Mouse (Mus musculus) layer of hippocampus, adult 8-10 months (tissue): Measurements from ENCODE around the gene Apoh. TPM values are rescaled to one million over a fixed set of nuclear protein-coding genes. Genes with fewer than 3 reads are reported as not detected.

Experiments
- DNase-seq, 2 experiments: peaks; one replicate each; pipeline ENCODE4 v3.0.0; 2022; ENCODE audit warnings: low spot score in 2 of 2
- total RNA-seq, 4 experiments: library from RNA; stranded (reverse); gene quantifications; 2 replicates each; pipeline ENCODE4 v1.2.4; 2022

Apoh gene
- under 1 TPM; 0.54 to 0.94 (median 0.86) TPM for total RNA-seq

DNA sequence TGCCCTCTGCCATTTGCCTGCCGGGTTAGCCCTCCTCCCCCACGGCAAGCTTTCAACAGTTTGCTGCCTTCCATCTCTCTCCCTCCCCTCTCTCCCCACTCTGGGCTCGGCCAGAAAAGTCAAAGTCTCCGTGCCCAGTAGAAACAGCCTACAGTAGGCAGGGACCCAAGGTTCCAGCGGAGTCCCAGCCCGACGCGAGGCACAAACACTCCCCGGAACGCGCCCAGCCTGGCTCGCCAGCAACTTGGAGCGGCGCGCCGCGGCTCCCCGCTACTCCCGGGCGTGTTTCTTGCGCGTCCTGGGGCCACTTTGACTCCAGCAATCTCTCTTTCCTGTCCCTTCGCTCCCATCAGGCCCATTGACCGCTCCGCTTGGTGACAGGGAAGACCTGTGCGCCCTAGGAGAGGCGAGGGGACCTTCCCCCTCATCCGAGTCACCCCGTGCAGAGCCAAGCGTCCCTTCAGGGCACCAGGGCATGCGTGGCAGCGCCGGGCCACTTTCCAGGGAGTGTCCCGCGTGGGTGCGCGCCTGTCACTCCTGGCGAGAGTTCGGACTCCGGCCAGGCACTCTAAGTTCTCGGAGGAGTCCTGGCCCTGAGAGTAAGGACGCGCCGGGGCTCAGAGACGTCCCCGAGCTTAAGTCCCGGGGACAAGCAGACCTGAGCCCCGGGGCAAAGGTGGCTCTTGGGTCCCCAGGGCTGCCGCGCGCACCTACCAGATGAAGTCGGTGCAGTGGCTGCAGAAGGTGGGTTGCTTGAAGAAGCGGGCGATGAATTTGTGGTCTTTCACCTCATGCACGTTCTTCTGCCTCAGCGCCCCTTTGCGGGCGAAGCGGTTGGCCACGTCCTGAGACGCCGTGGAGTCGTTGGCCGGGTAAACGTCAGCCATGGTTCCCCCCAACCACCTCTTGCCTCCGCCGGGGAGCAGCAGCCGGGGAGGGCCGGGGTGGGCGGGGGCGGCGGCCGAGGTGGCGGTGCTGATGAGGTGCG, at the start of gene Apoh:
Gene Apoh (plus strand): TSS at position 574 of the 988 bp plus-strand sequence.
- DNase-seq: peak; percentile 23 to 27

DNA sequence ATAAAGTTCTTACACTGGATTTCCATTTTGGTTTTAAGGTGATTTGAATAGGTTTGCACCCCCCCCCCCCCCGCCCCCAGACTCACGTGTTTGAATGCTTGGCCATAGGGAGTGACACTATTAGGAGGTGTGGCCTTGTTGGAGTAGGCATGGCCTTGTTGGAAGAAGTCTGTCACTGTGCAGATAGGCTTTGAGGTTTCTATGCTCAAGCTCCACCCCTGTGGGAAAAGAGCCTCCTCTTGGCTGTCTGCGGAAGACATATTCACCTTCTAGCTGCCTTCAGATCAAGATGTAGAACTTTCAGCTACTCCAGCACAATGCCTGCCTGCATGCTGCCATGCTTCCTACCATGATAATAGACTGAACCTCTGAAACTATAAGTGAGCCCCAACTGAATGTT, 49.3 kb upstream of the Apoh start:
- no peak for DNase-seq

DNA sequence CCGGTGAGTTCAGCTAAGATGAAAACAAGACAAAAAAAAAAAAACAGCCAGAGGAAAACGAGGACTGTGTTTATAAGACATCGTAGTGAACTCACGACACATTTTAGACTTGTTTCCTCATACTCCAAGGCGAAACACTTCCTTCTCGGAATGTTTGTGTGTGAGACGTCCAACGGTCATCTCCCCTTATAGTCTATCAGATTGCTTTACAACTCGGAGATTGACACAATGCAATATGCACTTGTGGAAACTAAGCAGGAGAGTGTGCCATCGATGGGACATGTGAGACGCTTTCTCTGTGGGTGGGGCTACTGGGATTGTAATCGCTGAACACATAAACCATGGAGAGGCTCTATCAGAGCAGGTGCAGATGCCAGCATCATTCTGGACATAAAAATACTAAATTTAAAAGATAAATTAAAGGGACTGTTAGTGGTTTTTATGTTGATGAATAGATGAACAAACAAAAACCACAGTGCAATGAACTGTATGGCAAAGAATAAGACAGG, 48.8 kb upstream of the Apoh start:
- DNase-seq: no peak

DNA sequence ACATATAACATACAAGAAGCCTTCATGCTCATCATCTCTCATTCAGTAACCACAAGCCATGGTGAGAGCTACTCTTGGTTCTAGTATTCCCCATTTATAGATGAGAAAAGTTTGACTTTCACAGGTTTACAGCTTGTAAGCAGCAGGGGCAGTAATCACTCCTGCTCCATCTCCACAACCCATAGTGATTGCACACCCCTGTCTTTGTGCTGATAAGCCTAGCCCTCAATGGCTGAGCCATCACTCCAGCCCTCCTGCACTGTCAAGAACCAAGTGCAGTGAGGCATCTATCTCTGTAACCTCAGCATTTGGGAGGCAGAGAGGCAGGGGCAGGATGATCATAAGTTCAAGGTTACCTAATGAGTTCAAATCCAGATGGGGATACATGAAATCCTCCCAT, 47.8 kb upstream of the Apoh start:
- DNase-seq: no peak

DNA sequence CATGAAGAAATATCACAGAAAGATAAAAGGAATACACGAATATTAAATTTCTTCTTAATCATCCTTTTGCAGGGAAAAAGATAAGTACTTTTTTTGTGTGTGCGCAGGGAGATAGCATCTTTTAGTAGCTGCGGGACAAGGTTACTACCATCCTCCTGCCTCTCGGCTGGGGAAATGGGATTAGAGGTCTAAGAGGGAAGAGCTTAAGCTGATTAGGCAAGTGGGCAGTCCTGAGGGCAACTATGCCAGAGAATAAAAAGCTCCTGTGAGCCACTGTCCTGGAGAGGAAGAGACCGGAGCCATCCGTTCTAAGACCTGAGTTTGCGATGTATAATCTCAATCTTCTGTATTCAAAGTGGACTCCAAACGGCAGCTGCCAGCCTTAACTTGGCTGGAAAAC, 45.2 kb upstream of the Apoh start:
- no peak for DNase-seq

DNA sequence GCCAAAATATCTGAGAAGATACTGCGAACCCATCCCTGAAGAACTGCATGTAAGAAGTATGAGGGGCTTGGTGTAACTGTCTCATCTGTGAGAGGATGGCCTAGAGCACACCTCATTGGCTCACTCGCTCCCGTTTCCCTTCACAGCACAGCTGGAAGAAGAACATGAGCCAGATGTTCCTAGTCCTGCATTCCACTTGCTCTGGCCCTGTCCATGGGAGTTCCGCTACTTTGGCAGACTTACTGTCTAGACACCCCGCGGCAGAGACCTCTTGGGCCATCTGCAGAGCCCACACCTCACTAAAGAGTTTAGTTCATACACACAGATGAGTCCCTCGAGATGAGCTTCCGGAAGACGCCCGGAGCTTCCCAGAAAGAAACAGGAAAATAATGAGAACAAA, 43.2 kb upstream of the Apoh start:
- no peak for DNase-seq

DNA sequence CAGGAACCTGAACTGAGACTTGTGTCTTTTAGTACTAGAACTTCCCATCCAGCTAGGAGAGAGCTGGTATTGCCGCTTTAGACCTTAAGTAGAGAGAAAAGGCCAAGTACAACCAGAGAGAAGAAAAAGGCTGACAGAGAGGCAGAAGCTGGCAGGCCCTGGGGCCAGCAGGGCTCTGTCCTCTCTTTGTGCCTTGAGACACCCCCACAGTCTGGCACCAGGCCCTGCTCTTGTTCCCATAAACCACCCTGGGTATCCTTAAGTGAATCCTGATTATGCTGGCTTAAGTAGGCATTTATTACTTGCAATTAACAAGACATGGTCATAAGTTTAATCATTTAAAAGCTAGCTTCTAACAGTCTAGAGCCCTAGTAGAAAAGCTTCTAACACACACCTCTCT, 42.7 kb upstream of the Apoh start:
- DNase-seq: no peak

DNA sequence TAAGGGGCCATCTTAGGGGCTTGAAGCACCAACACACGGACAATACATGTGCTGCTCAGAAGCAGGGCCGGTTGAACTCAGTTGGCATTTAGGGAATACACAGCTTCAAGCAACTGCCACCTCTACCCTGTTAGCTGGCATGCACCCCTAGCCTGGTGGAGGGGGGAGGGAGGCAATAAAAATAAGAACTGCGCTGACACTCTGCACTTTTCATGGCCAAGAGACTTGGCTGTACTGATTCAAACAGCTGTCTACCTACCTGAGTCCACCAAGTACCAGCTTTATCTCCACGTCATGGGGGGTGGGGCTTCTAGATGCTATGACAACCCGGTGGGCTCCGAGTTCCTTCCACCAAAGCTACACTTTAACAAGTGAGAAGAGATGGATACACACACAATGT, 42.1 kb upstream of the Apoh start:
- no peak for DNase-seq

DNA sequence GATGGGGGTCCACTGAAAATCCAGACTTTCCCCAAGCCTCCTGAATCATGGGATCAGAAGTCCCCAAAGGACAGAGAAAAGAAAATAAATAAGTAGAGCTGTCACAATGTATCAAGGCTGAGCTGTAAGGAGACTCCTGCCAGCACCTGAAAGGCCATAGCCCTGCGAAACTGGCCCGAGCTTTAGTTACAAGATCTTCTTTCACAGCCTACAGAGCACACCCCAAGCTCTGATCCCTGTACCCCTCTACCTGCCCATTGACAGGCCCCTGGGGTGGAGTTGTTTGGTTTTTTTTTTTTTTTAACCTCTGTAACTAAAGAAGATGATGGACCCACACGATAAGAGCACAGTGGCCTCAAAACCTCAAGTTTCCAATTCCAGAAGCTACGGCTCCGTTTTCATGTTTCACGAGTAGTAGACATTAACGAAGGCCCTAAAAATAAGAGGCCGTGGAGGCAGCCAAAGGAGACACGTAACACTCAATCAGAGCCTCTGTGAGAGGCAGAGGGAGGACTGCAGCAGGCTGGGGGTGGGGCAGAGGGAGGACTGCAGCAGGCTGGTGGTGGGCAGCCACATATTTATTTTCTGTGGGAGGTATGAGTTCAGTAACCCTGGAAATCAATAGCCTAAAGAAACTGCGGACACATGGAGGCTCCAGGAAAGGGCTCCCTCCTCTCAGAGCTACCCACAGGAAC, 41.2 kb upstream of the Apoh start:
- DNase-seq: no peak

DNA sequence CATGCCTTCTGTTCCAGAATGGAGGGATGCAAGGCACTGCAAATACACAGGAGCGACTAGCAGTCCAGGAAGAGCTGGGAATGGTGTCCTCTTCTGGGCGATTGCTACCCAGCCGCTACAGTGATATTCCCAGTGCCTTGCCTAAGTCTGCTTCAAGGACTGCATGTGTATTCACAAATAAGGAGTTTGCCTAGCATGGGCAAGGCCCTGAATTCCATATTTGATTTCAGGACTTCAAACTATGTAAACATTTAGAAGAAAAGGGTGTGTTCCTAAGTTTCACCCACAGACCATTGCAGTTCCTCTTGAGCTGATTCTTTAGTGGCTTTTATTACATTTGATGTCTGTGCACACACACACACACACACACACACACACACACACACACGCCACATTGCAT, 39.4 kb upstream of the Apoh start:
- no peak for DNase-seq

DNA sequence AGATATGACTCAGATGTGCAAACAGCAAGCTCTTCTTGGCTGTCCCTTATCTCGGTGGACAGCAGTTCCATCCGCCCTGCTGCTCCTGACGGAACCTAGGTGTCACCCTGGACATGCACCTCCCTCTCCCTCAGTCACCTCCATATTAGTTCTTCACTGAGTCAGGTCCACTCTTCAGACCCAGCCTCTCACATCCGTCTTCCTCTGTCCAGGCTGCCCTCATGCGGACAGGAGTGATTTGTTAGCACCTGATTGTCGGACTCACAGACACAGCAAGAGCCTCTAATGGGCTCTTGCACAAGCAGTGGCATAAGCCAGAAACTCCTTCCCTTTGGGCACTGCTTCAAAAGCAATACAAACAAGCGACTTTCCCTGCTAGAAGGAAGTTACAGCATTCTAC, 35.9 kb upstream of the Apoh start:
- DNase-seq: no peak

DNA sequence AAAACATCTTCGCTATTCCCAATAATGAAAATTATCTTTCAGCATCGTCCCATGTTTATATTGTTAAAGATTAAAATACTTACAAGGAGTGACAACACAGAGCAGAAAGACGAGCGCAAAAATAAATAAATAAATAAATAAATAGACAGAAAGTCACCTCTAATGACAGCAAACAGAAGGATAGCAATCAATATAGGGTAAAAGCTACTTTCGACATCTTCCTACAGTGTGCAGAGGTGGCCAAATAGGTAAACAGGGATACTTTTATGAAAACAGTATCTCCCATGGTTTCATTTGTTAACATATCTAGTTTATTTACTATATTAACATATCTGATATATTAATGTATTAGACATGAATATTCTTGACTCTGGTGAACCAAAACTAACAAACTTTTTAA, 34.9 kb upstream of the Apoh start:
- DNase-seq: no peak

DNA sequence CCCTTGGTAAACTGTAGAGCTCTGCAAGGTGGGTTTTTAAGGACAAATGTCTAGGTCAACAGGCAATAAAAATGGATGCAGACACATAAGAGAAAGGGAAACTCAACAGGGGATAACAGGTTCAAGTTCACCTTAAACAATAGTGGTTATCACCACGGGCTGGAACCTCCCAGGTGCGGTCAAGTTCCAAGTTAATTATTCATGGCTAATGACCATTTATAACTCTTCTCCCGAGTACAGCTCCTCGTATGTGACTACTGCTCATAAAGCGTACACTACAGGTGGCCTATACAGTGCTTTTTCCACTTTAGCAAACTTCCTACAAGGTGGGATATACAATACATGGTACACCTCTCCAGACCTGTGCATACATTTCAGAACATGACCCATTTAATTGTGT, 33.4 kb upstream of the Apoh start:
- no peak for DNase-seq

DNA sequence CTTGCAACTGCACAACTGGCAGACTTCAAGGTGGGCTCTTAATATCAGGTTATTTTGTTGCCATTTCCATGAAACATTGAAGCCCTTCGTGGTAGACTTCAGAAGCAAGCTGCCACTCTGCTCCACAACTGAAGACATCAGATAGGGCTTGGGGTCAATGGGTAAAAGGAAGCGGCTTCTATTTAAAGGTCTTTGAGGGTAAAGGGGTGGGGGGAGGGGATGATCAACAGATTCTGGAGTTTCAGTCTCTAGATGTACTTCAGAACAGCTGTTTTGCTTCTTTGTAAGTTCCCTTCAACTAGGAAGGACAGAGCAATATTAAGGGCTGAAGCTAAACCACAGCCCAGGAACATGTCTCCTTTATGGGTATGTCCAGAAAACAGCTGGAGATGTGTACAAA, 31.2 kb upstream of the Apoh start:
- no peak for DNase-seq

DNA sequence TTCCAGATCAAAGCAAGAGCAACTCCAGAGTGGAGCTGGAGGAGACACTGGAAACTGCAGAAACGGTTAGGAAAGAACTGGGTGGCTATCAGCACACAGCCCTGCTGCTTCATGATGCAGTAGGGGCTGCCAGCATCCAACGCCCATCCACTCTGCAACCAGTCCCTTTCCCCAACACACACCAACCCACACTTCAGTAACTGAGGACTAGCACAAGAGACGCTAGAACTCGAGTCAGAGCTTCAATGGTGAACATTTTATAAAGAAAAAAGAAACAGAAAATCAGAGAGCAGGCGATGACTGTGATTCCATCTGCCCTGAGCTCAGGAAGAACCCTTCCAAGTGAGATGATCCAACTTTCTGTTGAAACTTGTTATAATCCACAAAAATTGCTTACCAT, 30.6 kb upstream of the Apoh start:
- DNase-seq: peak in 1 of 2 experiments; percentile 16

DNA sequence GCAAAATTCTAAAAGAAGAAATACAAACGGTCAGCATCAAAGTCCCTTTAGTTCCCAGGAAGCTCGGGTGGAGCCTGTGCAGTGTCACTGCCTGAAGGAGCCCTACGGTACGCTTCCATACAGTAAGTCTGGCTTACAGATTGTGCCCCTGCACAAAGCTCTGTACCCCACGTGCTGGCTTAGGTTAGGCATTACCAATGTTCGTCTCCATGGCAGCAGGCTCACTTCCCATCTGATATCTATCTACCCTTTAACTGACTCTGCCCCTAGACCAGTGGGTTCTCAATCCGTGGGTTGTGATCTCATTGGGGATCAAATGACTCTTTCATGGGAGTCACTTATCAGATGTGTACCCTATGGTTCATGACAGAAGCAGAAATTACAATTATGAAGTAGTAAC, 27.4 kb upstream of the Apoh start:
- no peak for DNase-seq

DNA sequence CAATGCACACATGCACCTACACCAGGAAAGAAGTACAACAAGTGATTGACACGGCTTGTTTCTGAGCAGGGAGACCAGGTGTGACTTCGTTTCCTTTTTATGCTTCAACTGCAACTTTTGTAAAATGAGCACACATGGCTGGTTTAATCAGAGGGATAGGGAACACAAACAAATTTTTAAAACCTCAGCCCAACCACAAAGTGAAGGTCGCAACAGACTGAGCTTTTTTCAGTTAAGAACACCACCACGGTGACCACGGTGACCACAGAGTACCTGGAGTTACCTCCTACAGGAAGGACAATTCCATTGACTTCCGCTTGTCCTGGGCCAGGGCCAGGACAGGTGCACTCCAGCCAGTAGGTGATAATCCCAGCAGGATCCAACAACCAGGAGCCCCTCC, 25.3 kb upstream of the Apoh start:
- DNase-seq: no peak

DNA sequence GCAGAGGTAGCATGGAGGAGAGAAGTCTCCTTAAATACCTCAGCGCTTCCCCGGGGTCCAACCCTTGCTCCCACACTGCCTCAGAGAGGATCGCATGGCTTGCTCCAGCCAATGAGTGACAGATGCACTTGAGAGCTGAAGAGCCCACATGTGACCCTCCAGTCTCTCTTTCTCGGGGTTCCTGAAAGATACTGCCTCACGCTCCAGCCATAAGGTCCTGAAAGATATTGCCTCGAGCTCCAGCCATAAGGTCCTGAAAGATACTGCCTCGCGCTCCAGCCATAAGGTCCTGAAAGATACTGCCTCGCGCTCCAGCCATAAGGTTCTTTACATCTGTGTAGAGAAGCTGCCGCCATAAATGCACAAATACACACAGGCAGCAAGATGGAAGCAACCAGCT, 24.0 kb upstream of the Apoh start:
- no peak for DNase-seq

DNA sequence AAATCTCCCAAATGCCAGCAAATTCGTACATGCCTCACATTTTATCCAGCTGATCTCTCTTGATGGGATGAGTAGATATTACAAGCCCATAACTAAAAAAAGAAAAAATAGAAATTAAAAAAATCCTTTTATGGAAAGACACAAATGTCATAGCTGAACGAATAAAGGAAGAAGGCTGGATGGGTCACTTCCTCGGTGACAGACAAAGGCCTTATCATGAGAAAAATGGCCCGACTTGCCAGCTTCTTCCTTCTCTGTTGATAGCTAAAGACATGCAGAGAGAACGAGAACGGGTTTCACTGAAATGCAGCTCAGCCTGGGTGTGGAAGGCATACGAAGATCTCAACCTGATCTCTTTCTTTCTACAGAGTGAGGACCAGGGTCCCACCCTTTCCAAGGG, 22.6 kb upstream of the Apoh start:
- DNase-seq: no peak

DNA sequence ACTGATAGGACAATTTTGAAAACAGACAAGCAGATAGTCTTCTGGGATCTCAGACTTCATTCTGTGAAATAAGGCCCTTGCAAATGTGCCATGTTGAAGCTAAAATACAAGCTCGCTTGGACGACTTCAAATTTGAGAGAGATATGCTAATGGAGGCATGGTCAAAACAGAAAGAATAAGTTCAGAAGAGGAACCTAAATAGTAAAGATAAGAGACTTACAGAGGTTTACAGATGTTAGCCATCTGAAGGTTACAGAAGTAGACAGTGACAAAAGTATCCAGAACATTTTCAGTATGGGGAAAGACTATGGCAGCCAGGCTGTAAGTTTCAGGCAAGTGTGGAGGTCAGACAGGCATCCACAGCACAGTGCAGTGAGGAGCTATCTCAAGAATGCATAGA, 21.0 kb upstream of the Apoh start:
- DNase-seq: no peak

DNA sequence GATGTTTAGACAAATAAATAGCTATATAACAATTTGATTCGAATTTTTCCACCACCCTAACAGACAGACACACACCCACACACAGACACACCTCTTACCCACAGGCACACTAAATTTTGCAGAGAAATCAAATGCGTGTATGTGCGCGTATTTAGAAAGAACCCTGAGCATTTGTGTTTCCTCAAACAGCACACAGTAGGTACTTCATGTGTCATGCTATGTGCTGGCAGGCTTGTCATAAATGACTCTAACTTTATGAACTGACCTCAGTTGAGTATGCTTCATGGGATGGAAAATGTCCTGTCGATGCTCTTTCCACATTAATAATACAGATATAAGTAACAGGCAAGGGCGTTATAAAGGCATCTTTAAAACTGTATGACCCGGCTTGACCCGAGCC, 17.2 kb upstream of the Apoh start:
- no peak for DNase-seq

DNA sequence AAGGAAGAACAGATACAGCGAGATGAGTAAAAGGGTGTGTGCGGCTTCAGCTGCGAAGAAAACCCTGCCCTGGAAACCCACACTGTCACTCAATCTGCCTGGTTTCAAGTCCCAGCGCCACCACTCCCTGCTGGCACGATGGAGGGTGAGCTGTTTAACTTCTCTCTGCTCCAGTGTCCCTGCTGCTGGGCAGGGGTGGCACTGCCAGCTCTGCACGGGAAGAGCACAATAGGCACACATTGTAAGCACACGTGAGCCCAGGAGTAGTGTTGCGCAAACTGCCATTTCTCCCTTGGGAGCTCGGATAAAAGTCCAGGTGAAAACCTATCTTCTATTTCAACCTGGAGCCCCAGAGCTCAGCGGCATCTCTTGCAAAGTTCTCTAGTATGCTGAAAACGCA, 12.3 kb upstream of the Apoh start:
- no peak for DNase-seq

DNA sequence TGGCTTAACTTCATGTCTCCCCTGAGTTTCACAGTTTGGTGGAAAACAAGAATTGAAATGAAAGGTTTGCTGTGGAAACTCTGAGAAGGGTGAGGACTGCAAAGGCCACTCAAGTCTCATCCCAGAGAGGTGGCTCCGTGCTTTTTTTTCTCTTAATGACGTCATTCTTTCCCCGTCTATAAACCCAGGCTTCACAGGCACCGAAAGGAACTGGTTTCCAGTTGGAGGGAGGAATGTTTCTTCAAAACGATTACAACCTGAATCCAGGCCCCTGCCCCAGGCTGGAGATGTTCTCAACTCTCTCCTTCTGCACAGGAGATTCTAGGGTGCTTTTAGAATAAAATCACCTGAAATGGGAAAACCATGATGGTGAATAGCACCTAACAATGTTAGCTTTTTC, 10.1 kb upstream of the Apoh start:
- no peak for DNase-seq
